Comparison of ENCODE assay signal across 11 mouse cellular contexts in the genomic region with DNA sequence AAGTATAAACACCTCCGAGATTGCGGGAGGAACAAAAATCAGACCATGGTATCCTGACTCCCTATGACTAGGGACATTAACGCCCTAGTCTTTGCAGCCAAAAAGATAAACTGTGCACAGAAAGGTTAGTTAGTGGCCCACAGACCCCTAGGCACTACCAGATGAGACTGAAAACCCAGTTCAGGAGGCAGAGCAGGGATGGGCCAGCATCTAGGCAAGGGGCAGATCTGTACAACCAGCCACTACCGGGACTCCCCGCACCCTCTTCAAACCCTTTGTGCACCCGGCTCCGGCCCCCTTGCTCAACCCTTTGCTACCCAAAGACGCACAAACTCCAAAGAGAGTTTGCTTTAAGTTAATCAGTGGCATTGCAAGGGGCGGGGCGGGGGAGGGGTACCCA. TPM values are rescaled to one million over a fixed set of nuclear protein-coding genes. Genes with fewer than 3 reads are reported as not detected.
DNase-seq lines count a peak whose midpoint lies in the region; ATAC-seq and TF ChIP-seq lines count a peak whose summit lies in the region.
"Had no signal": no experiment of that assay in that cellular context is flagged by ENCODE, and none has a peak within 500 bp of the region (broad histone marks: within the 10 kb centered on the region; RNA-seq: fewer than 3 reads in every experiment).

No protein-coding gene starts in this region.

- H3K9ac ChIP-seq in forebrain, embryonic 15.5 days (replicated peaks), result no peak overlapping the region
- no peak overlapping the region for H3K9ac ChIP-seq in forebrain, embryonic 12.5 days
- H3K9ac ChIP-seq in lung, embryonic 16.5 days (ENCODE audit: low read length), result no peak overlapping the region
- H3K9ac ChIP-seq in limb, embryonic 14.5 days (ENCODE audit: low read depth, low read length, severe bottlenecking), result no peak overlapping the region
- H3K9ac ChIP-seq in stomach, embryonic 16.5 days (ENCODE audit: low read length), result 0 out of 2 replicates have a peak overlapping the region, but pooled peaks have one; percentile 8

- no peak for ATAC-seq in forebrain, embryonic 15.5 days (replicated peaks)
- no peak for ATAC-seq in forebrain, embryonic 12.5 days (ENCODE audit: low FRiP score)
- ATAC-seq in lung, embryonic 16.5 days (ENCODE audit: low read depth), result no peak
- ATAC-seq in limb, embryonic 14.5 days (ENCODE audit: low FRiP score, low read depth), result no peak
- ATAC-seq in stomach, embryonic 16.5 days (ENCODE audit: insufficient read depth, low FRiP score), result 0 out of 2 replicates have a peak, but pooled peaks have one; percentile 24
- ATAC-seq: forebrain, embryonic 14.5 days had no signal

- no peak overlapping the region for H3K27ac ChIP-seq in forebrain, embryonic 15.5 days (replicated peaks)
- no peak overlapping the region for H3K27ac ChIP-seq in forebrain, embryonic 12.5 days
- H3K27ac ChIP-seq in lung, embryonic 16.5 days (ENCODE audit: low read length), result no peak overlapping the region
- no peak overlapping the region for H3K27ac ChIP-seq in limb, embryonic 14.5 days (replicated peaks; ENCODE audit: low read depth, low read length)
- no peak overlapping the region for H3K27ac ChIP-seq in stomach, embryonic 16.5 days (ENCODE audit: low read length)

- no peaks in the 10 kb centered on the region for H3K9me3 ChIP-seq in forebrain, embryonic 15.5 days
- no peaks in the 10 kb centered on the region for H3K9me3 ChIP-seq in forebrain, embryonic 12.5 days
- no peaks in the 10 kb centered on the region for H3K9me3 ChIP-seq in lung, embryonic 16.5 days (ENCODE audit: control insufficient read depth, low read length)
- no peaks in the 10 kb centered on the region for H3K9me3 ChIP-seq in limb, embryonic 14.5 days (ENCODE audit: control insufficient read depth, low read length)
- no peaks in the 10 kb centered on the region for H3K9me3 ChIP-seq in stomach, embryonic 16.5 days (replicated peaks; ENCODE audit: control insufficient read depth, low read length)

- H3K4me1 ChIP-seq in forebrain, embryonic 15.5 days, result peaks cover 26% of the 10 kb centered on the region
- peaks cover 38% of the 10 kb centered on the region for H3K4me1 ChIP-seq in forebrain, embryonic 12.5 days
- peaks cover 18% of the 10 kb centered on the region; the same call in 1 of the 2 replicates for H3K4me1 ChIP-seq in lung, embryonic 16.5 days (replicated peaks; ENCODE audit: control insufficient read depth, insufficient read depth, low read length)
- H3K4me1 ChIP-seq in limb, embryonic 14.5 days (ENCODE audit: control insufficient read depth, insufficient read depth, low read length), result peaks cover 11% of the 10 kb centered on the region
- H3K4me1 ChIP-seq in stomach, embryonic 16.5 days (ENCODE audit: control insufficient read depth, insufficient read depth, low read length), result peaks cover 10% of the 10 kb centered on the region; the same call in 1 of the 2 replicates

- DNase-seq in lung, postnatal 4 days, result no peak
- no peak for DNase-seq in limb, embryonic 14.5 days (ENCODE audit: low spot score)
- DNase-seq in left cerebral cortex, postnatal 4 days, result no peak
- DNase-seq in layer of hippocampus, adult 9-11 months, result no peak
- DNase-seq: kidney, adult 8-10 months; thymus, postnatal 25 days had no signal

- intact Hi-C loops in left cerebral cortex, postnatal 4 days (cut with DNase I), result no loop called here

- no peak overlapping the region for H3K4me3 ChIP-seq in forebrain, embryonic 15.5 days
- no peak overlapping the region for H3K4me3 ChIP-seq in forebrain, embryonic 12.5 days (replicated peaks)
- H3K4me3 ChIP-seq in lung, embryonic 16.5 days (ENCODE audit: low read length), result peak overlapping the region; percentile 60
- 0 out of 2 replicates have a peak overlapping the region, but pooled peaks have one; percentile 47 for H3K4me3 ChIP-seq in limb, embryonic 14.5 days (replicated peaks; ENCODE audit: low read length)
- peak overlapping the region; percentile 57 for H3K4me3 ChIP-seq in stomach, embryonic 16.5 days (replicated peaks; ENCODE audit: low read length)

- 0 out of 2 replicates have a peak overlapping the region, but pooled peaks have one; percentile 6 for H3K4me2 ChIP-seq in forebrain, embryonic 15.5 days (replicated peaks)
- no peak overlapping the region for H3K4me2 ChIP-seq in forebrain, embryonic 12.5 days
- H3K4me2 ChIP-seq in lung, embryonic 16.5 days (ENCODE audit: low read depth, low read length), result peak overlapping the region; percentile 31
- H3K4me2 ChIP-seq in limb, embryonic 14.5 days (replicated peaks; ENCODE audit: low read depth, low read length, severe bottlenecking), result no peak overlapping the region
- peak overlapping the region; percentile 34 for H3K4me2 ChIP-seq in stomach, embryonic 16.5 days (ENCODE audit: low read depth, low read length)

- no peaks in the 10 kb centered on the region for H3K36me3 ChIP-seq in forebrain, embryonic 15.5 days
- no peaks in the 10 kb centered on the region for H3K36me3 ChIP-seq in forebrain, embryonic 12.5 days (replicated peaks)
- H3K36me3 ChIP-seq in lung, embryonic 16.5 days (ENCODE audit: control insufficient read depth, insufficient read depth, low read length), result no peaks in the 10 kb centered on the region
- no peaks in the 10 kb centered on the region for H3K36me3 ChIP-seq in limb, embryonic 14.5 days (ENCODE audit: control insufficient read depth, insufficient read depth, low read length)
- no peaks in the 10 kb centered on the region for H3K36me3 ChIP-seq in stomach, embryonic 16.5 days (ENCODE audit: control insufficient read depth, insufficient read depth, low read length)

- TF ChIP-seq POLR2A in limb, embryonic 14.5 days (IDR thresholded peaks at IDR 0.05; ENCODE audit: borderline replicate concordance, extremely low read depth, insufficient read depth, insufficient read length), result no peak

- H3K27me3 ChIP-seq in forebrain, embryonic 15.5 days, result peaks cover 77% of the 10 kb centered on the region
- peaks cover 82% of the 10 kb centered on the region for H3K27me3 ChIP-seq in forebrain, embryonic 12.5 days
- peaks cover 71% of the 10 kb centered on the region for H3K27me3 ChIP-seq in lung, embryonic 16.5 days (ENCODE audit: control insufficient read depth, insufficient read depth, low read depth, low read length)
- peaks cover 74% of the 10 kb centered on the region for H3K27me3 ChIP-seq in limb, embryonic 14.5 days (ENCODE audit: control insufficient read depth, insufficient read depth, low read length)
- peaks cover 37% of the 10 kb centered on the region for H3K27me3 ChIP-seq in stomach, embryonic 16.5 days (ENCODE audit: control insufficient read depth, insufficient read depth, low read length)

- under 1% methylated on average over 10 of the region's 10 CpGs for WGBS in forebrain, embryonic 15.5 days
- 1% methylated on average over 10 of the region's 10 CpGs for WGBS in forebrain, embryonic 12.5 days
- 3% methylated on average over 10 of the region's 10 CpGs for WGBS in lung, embryonic 16.5 days
- 3% methylated on average over 10 of the region's 10 CpGs for WGBS in limb, embryonic 14.5 days
- WGBS in stomach, embryonic 16.5 days, result 4% methylated on average over 10 of the region's 10 CpGs

RNA-seq across cellular contexts. Expression of a gene that starts 14.4 kb away (rescaled TPM):
- 0.17 and 0.42 TPM in 2 replicates for polyA plus RNA-seq in forebrain, embryonic 15.5 days (2015; fragmentation: Nextera tagmentation; extraction: Ambion mirVana)
- 0.64 and 0.77 TPM in 2 replicates for polyA plus RNA-seq in forebrain, embryonic 12.5 days (2016; fragmentation: Nextera tagmentation; extraction: Ambion mirVana)
- 2.3 and 2.5 TPM in 2 replicates for polyA plus RNA-seq in lung, embryonic 16.5 days (2015; fragmentation: Nextera tagmentation; extraction: Ambion mirVana)
- 1.0 and 1.1 TPM in 2 replicates for polyA plus RNA-seq in limb, embryonic 14.5 days (2012; rRNA removed)
- 0.70 and 1.1 TPM in 2 replicates for polyA plus RNA-seq in limb, embryonic 14.5 days (2014; fragmentation: Nextera tagmentation; extraction: Ambion mirVana)
- polyA plus RNA-seq in stomach, embryonic 16.5 days (2015; fragmentation: Nextera tagmentation; extraction: Ambion mirVana), result 3.2 and 4.1 TPM in 2 replicates
- 1 to 10 TPM in 1 of 2 experiments, under 1 TPM in 1; 0.52 to 1.4 TPM for total RNA-seq in left cerebral cortex, postnatal 4 days (2021)

Comparison
In these comparisons a context has a peak if more than half of its experiments do, and no peak if none do; other contexts are left out.
1. H3K4me2 ChIP-seq: peak in forebrain, embryonic 15.5 days (single experiment), lung, embryonic 16.5 days (single experiment) and stomach, embryonic 16.5 days (single experiment); none in forebrain, embryonic 12.5 days (single experiment) and limb, embryonic 14.5 days (single experiment).
2. H3K4me3 ChIP-seq: peak in lung, embryonic 16.5 days (single experiment), limb, embryonic 14.5 days (single experiment) and stomach, embryonic 16.5 days (single experiment); none in forebrain, embryonic 15.5 days (single experiment) and forebrain, embryonic 12.5 days (single experiment).